Mouse (Mus musculus) embryonic facial prominence, embryonic 14.5 days (tissue): Measurements from ENCODE around the gene Zfp385b. TPM values are rescaled to one million over a fixed set of nuclear protein-coding genes. Genes with fewer than 3 reads are reported as not detected.

ENCODE experiments used
- ATAC-seq: fragments of 200-750 bp; cut with Nextera tagmentation; 2 replicates; pipeline ENCODE4 v1.8.0; 2017; ENCODE audit warnings: low read depth, moderate number of reproducible peaks, moderate TSS enrichment
- DNase-seq: peaks from one replicate; pipeline ENCODE4 v3.0.0-alpha.2; 2015; ENCODE audit warnings: low spot score
- H3K27ac ChIP-seq: fragments of 300-500 bp; sonication (generic); replicated peaks from 2 replicates; pipeline ENCODE4 v1.5.1; 2014; ENCODE audit warnings: low read depth, mild to moderate bottlenecking, low read length, moderate library complexity
- H3K27me3 ChIP-seq: fragments of 300-500 bp; sonication (generic); replicated peaks from 2 replicates; pipeline ENCODE4 v1.6.1; 2014; ENCODE audit warnings: low read length; ENCODE audit not compliant: control insufficient read depth, insufficient read depth
- H3K36me3 ChIP-seq: fragments of 300-500 bp; sonication (generic); 2 replicates; pipeline ENCODE4 v1.6.1; 2014; ENCODE audit warnings: low read length, mixed read lengths; ENCODE audit not compliant: control insufficient read depth, insufficient read depth
- H3K4me1 ChIP-seq: fragments of 300-500 bp; sonication (generic); 2 replicates; pipeline ENCODE4 v1.6.1; 2014; ENCODE audit warnings: antibody characterized with exemption, low read length; ENCODE audit not compliant: control insufficient read depth, insufficient read depth
- H3K4me2 ChIP-seq: fragments of 300-500 bp; sonication (generic); 2 replicates; pipeline ENCODE4 v1.6.1; 2014; ENCODE audit warnings: low read depth, mild to moderate bottlenecking, low read length, moderate library complexity, mixed read lengths
- H3K4me3 ChIP-seq: fragments of 300-500 bp; sonication (generic); 2 replicates; pipeline ENCODE4 v1.5.1; 2014; ENCODE audit warnings: low read depth, mild to moderate bottlenecking, low read length
- H3K9ac ChIP-seq: fragments of 300-500 bp; sonication (generic); 2 replicates; pipeline ENCODE4 v1.6.1; 2014; ENCODE audit warnings: low read depth, mild to moderate bottlenecking, low read length, moderate library complexity, mixed read lengths
- H3K9me3 ChIP-seq: fragments of 300-500 bp; sonication (generic); 2 replicates; pipeline ENCODE4 v1.6.1; 2016; ENCODE audit warnings: low read length; ENCODE audit not compliant: control insufficient read depth
- WGBS: fragments of 180-500 bp; shearing (Covaris S2); extraction: QIAGEN DNeasy Blood & Tissue Kit; methylation state at CpG from one replicate; pipeline ENCODE4 v1.1.7; 2014; 5-methylcytosine and 5-hydroxymethylcytosine counted together
- polyA plus RNA-seq: library from polyadenylated mRNA; unstranded; fragments of >200 nt; fragmentation: Nextera tagmentation; extraction: Ambion mirVana; gene quantifications from 2 replicates; pipeline ENCODE4 v1.2.1, GENCODE M21; 2014

The Zfp385b gene
- polyA plus RNA-seq, 1 experiment from 2014 or later, result 8.9 TPM

DNA sequence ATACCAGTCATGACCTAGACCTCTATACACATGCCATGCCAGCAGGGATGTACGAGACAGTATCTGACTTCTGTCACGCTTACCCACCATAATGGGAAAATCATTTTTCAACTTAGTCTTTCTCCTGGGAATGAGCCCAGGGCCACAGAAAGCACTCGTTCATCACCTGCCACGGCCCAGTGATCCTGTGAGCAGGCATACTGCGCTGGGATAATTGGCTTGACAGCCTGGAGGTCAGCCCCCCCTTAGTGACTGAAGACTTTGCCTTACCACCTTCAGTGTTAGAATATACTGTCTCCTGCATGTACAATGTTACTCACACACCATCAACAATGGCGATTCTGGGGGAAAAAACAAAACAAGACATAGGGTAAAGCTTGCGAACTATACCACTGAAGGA lies 263.5 kb downstream of the Zfp385b start:
- Histone ChIP-seq H3K36me3 (no peaks in the 10 kb centered on the region), H3K4me3 (no peak overlapping the region), H3K27ac (no peak overlapping the region), H3K4me1 (no peaks in the 10 kb centered on the region), H3K27me3 (no peaks in the 10 kb centered on the region), H3K4me2 (no peak overlapping the region), H3K9ac (no peak overlapping the region), H3K9me3 (no peaks in the 10 kb centered on the region)
- no peak for DNase-seq
- WGBS, result 64% methylated on average over 7 of the region's 7 CpGs
- ATAC-seq, result no peak

DNA sequence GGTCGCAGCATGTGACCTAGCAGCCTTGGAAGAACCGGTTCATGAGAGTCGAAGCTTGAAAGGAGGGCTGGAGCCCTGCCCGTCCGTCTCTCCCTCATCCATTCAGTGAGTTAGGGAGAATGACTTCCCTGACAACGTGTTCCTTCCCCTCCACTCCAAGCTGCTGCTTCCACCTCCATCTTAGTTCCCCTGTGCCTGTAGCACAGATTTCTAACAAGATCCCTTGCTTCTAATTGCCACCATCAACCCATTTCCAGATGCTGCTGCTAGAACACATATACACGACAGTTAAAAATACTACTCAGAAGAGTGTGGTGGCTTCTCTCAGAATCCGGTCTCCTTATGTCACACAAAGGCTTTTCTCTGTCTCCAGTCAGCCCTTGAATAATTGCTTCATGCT lies 266.8 kb downstream of the Zfp385b start:
- Histone ChIP-seq H3K4me2 (no peak overlapping the region), H3K27me3 (no peaks in the 10 kb centered on the region), H3K9me3 (no peaks in the 10 kb centered on the region), H3K9ac (no peak overlapping the region), H3K4me1 (no peaks in the 10 kb centered on the region), H3K36me3 (no peaks in the 10 kb centered on the region), H3K27ac (no peak overlapping the region), H3K4me3 (no peak overlapping the region)
- ATAC-seq, result no peak
- 50% methylated on average over 8 of the region's 8 CpGs for WGBS
- DNase-seq, result no peak

DNA sequence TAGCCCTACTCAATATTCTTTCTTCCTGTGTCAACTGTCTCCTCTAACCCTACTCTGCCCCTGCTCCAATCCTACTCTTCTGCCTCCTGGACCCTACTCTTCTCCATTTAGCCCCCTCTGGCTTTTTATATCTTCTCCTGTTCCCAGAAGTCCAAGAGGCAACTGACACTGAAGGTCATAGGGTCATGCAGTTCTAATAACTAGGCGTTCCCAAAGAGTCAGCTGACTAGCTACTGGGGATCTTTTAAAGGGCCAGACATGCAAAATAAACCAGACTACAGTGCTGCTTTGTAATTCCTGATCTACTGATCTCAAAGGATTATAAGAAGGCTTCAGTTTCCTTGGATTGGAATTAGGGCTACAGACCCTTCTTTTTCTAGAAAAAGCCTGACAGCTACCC lies 276.1 kb downstream of the Zfp385b start:
- H3K9me3 ChIP-seq, result no peaks in the 10 kb centered on the region
- 23% methylated on average over 1 of the region's 1 CpGs for WGBS
- no peak overlapping the region for H3K27ac ChIP-seq
- H3K4me2 ChIP-seq, result no peak overlapping the region
- DNase-seq, result no peak
- no peaks in the 10 kb centered on the region for H3K4me1 ChIP-seq
- H3K36me3 ChIP-seq, result no peaks in the 10 kb centered on the region
- H3K4me3 ChIP-seq, result no peak overlapping the region
- ATAC-seq, result no peak
- H3K9ac ChIP-seq, result no peak overlapping the region
- no peaks in the 10 kb centered on the region for H3K27me3 ChIP-seq

DNA sequence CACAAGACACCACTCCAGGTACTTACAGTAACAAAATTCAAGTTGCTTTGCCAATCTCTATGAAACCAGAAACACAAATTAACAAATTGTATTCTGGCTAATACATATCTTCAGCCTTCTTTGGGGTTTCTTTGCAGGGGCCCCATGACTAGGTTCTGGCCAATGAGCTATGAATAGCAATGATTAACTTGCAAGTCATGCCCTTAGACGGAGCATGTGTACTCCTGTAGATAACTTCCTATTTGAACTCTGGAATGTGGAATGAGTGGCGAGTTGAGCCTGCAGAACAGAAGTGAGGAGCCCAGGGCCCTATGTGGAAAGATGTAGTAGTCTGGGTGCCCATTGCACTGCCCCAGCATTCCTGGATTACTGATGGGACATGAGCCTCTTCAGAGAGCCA lies 276.8 kb downstream of the Zfp385b start:
- H3K9me3 ChIP-seq, result no peaks in the 10 kb centered on the region
- H3K27ac ChIP-seq, result no peak overlapping the region
- DNase-seq, result no peak
- H3K36me3 ChIP-seq, result no peaks in the 10 kb centered on the region
- no peak overlapping the region for H3K9ac ChIP-seq
- WGBS, result 39% methylated on average over 2 of the region's 2 CpGs
- no peak overlapping the region for H3K4me2 ChIP-seq
- H3K27me3 ChIP-seq, result no peaks in the 10 kb centered on the region
- H3K4me3 ChIP-seq, result no peak overlapping the region
- ATAC-seq, result no peak
- H3K4me1 ChIP-seq, result no peaks in the 10 kb centered on the region

DNA sequence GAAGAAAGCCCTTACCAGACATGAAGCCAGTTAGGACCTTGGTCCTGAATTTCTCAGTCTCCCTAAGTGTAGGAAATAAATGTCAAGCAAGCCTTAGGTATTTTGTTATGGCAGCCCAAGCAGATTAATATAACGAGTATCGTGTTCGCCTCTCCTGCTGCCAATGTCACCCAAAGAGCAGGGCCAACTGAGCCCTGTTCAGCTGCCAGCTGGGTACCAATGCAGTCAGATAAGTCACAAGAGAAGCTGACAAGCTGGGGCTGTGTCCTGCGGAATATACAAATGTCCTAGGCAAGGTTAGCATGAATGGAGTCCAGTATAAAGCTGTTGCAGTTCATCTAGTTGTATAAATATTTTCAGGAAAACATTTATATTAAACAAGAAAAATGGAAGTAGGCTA lies 277.8 kb downstream of the Zfp385b start:
- no peak overlapping the region for H3K27ac ChIP-seq
- DNase-seq (no peak), ATAC-seq (no peak)
- H3K4me1 ChIP-seq, result no peaks in the 10 kb centered on the region
- H3K9ac ChIP-seq, result no peak overlapping the region
- H3K36me3 ChIP-seq, result no peaks in the 10 kb centered on the region
- WGBS, result 94% methylated on average over 4 of the region's 4 CpGs
- no peak overlapping the region for H3K4me2 ChIP-seq
- no peaks in the 10 kb centered on the region for H3K27me3 ChIP-seq
- no peak overlapping the region for H3K4me3 ChIP-seq
- H3K9me3 ChIP-seq, result no peaks in the 10 kb centered on the region

DNA sequence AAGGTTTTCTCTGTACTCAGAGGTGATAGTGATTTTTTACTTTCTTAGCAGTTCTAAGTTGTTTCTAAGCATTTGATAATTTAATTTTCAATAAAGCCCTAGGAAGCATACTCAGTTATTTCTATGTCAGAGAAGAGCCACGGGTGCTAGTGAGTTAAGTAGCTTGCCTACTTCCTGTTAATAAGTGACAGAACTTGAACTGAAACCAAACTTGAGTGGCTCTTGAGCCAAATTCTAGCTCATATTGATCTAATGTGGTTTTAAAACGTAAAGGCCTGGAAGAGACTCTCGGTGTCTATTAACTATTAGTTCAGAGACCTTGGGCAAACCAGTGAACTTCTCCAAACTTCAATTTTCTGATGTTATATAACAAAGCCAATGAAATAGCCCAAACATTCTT lies 278.6 kb downstream of the Zfp385b start:
- H3K36me3 ChIP-seq, result no peaks in the 10 kb centered on the region
- H3K27me3 ChIP-seq, result no peaks in the 10 kb centered on the region
- DNase-seq (no peak), ATAC-seq (no peak)
- WGBS, result 72% methylated on average over 3 of the region's 3 CpGs
- no peak overlapping the region for H3K9ac ChIP-seq
- no peaks in the 10 kb centered on the region for H3K4me1 ChIP-seq
- H3K27ac ChIP-seq, result no peak overlapping the region
- H3K4me3 ChIP-seq, result no peak overlapping the region
- no peak overlapping the region for H3K4me2 ChIP-seq
- H3K9me3 ChIP-seq, result no peaks in the 10 kb centered on the region

DNA sequence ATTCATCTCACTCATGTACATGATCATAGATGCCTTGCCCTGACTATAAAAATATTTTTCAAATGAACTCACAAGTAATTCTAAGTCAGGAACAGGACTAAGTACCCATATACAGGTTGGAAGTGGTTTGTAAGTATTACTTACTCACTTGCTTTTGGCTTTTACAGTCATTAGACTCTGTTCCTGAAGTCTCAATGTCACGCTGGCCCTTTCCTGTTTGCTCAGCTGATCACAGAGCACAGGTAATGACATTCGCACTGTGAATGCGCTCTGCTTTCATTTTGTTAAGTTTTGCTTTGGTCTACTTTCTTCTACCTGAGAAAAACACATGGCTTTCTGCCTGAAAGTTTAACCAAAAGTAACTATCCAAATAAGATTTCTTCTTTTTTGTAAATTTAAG lies 282.9 kb downstream of the Zfp385b start:
- ATAC-seq (no peak), DNase-seq (no peak)
- Histone ChIP-seq H3K27me3 (no peaks in the 10 kb centered on the region), H3K36me3 (no peaks in the 10 kb centered on the region), H3K4me3 (no peak overlapping the region), H3K9me3 (no peaks in the 10 kb centered on the region), H3K27ac (no peak overlapping the region), H3K9ac (no peak overlapping the region), H3K4me1 (no peaks in the 10 kb centered on the region), H3K4me2 (no peak overlapping the region)
- 80% methylated on average over 3 of the region's 3 CpGs for WGBS

DNA sequence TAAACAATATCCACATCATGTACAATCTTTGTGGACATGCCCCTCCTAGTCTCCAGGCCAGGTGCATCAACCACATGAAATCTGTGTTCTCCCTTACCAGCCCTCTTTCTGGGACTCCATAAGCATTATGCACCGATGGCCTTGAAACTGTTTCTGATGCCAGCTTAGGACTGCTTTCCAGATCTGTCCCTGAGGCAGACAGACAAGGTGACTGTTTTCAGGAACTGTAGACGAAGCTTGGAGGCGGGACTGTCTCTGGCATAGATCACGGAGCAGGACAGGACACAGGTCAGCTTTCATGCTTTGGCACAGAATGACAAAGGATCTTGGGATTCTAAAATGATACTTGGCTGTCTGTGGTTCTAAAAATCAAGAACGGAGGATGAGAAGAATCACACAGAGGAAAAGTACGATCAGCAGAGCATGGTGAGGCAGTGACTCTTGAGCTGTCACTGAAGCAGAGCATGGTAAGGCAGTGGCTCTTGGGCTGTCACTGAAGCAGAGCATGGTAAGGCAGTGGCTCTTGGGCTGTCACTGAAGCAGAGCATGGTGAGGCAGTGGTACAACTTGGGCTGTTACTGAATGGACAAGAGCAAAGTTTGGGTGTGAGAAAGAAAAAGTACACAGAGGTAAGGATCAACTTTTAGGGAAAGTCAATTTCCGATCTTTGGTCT lies 291.2 kb downstream of the Zfp385b start:
- H3K9me3 ChIP-seq, result no peaks in the 10 kb centered on the region
- H3K27ac ChIP-seq, result no peak overlapping the region
- DNase-seq (no peak), ATAC-seq (no peak)
- H3K27me3 ChIP-seq, result no peaks in the 10 kb centered on the region
- 83% methylated on average over 7 of the region's 7 CpGs for WGBS
- H3K36me3 ChIP-seq, result no peaks in the 10 kb centered on the region
- H3K4me3 ChIP-seq, result no peak overlapping the region
- H3K4me2 ChIP-seq, result no peak overlapping the region
- H3K9ac ChIP-seq, result no peak overlapping the region
- H3K4me1 ChIP-seq, result no peaks in the 10 kb centered on the region

DNA sequence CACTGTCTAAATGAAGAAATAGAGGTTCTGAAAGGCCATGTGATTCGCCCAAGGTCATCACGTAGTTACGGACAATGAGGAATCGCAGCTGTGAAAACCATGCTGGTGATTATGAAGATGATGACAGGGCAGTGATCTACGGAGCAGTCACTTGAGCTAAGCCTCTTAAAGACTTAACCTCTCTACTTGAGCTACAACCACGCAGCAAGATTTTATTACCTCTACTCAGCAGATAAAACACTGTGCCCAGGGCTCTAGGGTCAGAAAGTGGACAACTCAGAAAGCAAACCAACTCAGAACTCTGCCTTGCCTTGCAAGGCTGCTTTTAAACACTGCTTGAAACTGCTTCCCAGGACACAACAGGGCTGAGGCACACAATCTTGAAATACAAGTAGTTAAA lies 291.8 kb downstream of the Zfp385b start:
- H3K4me2 ChIP-seq, result no peak overlapping the region
- H3K9ac ChIP-seq, result no peak overlapping the region
- ATAC-seq, result no peak
- H3K27me3 ChIP-seq, result no peaks in the 10 kb centered on the region
- no peak overlapping the region for H3K4me3 ChIP-seq
- H3K4me1 ChIP-seq, result no peaks in the 10 kb centered on the region
- no peaks in the 10 kb centered on the region for H3K36me3 ChIP-seq
- no peak overlapping the region for H3K27ac ChIP-seq
- H3K9me3 ChIP-seq, result no peaks in the 10 kb centered on the region
- WGBS, result 81% methylated on average over 6 of the region's 6 CpGs
- DNase-seq, result no peak
